Mouse (Mus musculus) Patski (cell line): ENCODE results near the gene Csrp1. TPM values are rescaled to one million over a fixed set of nuclear protein-coding genes. Genes with fewer than 3 reads are reported as not detected.

Source experiments
- ATAC-seq: fragments of 100-300 bp; one replicate; pipeline ENCODE4 v1.8.0; 2021
- CTCF ChIA-PET: fragments of 350-600 bp; sonication (Branson Sonifier 250); formaldehyde crosslinking; loops from one replicate; lab custom pipeline; 2022; ENCODE audit warnings: inconsistent platforms; lab: Charles Lee
- POLR2A ChIA-PET: fragments of 350-600 bp; sonication (Branson Sonifier 250); formaldehyde crosslinking; loops from one replicate; lab custom pipeline; 2022; ENCODE audit warnings: antibody characterized with exemption, inconsistent platforms; lab: Charles Lee
- DNase-seq: peaks from one replicate; pipeline ENCODE4 v3.0.0-alpha.2; 2011; ENCODE audit warnings: low read depth, low spot score
- H3K27me3 ChIP-seq: fragments of 371-371 bp; one replicate; pipeline ENCODE4 v1.5.1; 2021
- CTCF ChIP-seq: fragments of 100-300 bp; IDR thresholded peaks from one replicate; pipeline ENCODE4 v1.5.1; 2021
- in situ Hi-C: fragments of 300-500 bp; cut with MboI; formaldehyde crosslinking; loops from 3 replicates; pipeline ENCODE4 v1.11.1; 2018; ENCODE audit warnings: low pct_unique_long_range_greater_than_20kb, mixed read lengths
- polyA plus RNA-seq: library from polyadenylated mRNA; unstranded; gene quantifications from one replicate; pipeline ENCODE4 v1.2.3, GENCODE M21; 2021

Gene Csrp1
- polyA plus RNA-seq, 1 experiment from 2014 or later: 227 TPM

- no peak for TF ChIP-seq CTCF
- no peak for ATAC-seq
- no peaks in the 10 kb centered on the region for H3K27me3 ChIP-seq
- CTCF ChIA-PET: no interaction called here
- POLR2A ChIA-PET: no interaction called here
- no peak for DNase-seq
- in situ Hi-C loops: no loop called here
These were observed 26.4 kb downstream of the Csrp1 start for GRCm38 (mm10) chr1:135746248-135746647.

GRCm38 (mm10) chr1:135752737-135753348, 33.0 kb downstream of the Csrp1 start:
- in situ Hi-C loops: loop anchor here (5.0 kb wide), 2 partner anchors 34 to 36 kb away; no protein-coding TSS in a partner anchor
- ATAC-seq (peak; percentile 87), DNase-seq (no peak)
- POLR2A ChIA-PET: interaction anchor here (0.7 to 1.2 kb wide), 8 partner anchors 19 to 35 kb away, joined by 3 to 6 read pairs (median 4); partner anchors contain the start of gene Tnni1
- no peaks in the 10 kb centered on the region for H3K27me3 ChIP-seq
- peak; percentile 100 for TF ChIP-seq CTCF
- CTCF ChIA-PET: interaction anchor here (0.7 to 11.5 kb wide), 24 partner anchors 9 to 205 kb away, joined by 3 to 218 read pairs (median 4); partner anchors contain the start of genes Csrp1, Phlda3 and Tnni1

- no peak for TF ChIP-seq CTCF
- in situ Hi-C loops: no loop called here
- no peaks in the 10 kb centered on the region for H3K27me3 ChIP-seq
- ChIA-PET POLR2A (interaction anchor here (0.8 kb wide), 1 partner anchor 37 kb away, joined by 4 read pairs; no protein-coding TSS in a partner anchor), CTCF (interaction anchor here (7.2 to 11.5 kb wide), 3 partner anchors 20 to 36 kb away, joined by 80 to 218 read pairs (median 118); partner anchors contain the start of genes Csrp1, Phlda3 and Tnni1)
- ATAC-seq: no peak
- no peak for DNase-seq
These were observed 35.4 kb downstream of the Csrp1 start for GRCm38 (mm10) chr1:135755287-135755686.

GRCm38 (mm10) chr1:135755913-135756312, 36.1 kb downstream of the Csrp1 start:
- TF ChIP-seq CTCF: no peak
- ATAC-seq: no peak
- no peak for DNase-seq
- ChIA-PET POLR2A (no interaction called here), CTCF (interaction anchor here (7.2 to 11.5 kb wide), 3 partner anchors 19 to 37 kb away, joined by 80 to 218 read pairs (median 118); partner anchors contain the start of genes Csrp1, Phlda3 and Tnni1)
- in situ Hi-C loops: no loop called here
- no peaks in the 10 kb centered on the region for H3K27me3 ChIP-seq

- CTCF ChIA-PET: interaction anchor here (1.1 to 11.5 kb wide), 4 partner anchors 18 to 38 kb away, joined by 3 to 218 read pairs (median 99); partner anchors contain the start of genes Csrp1, Phlda3 and Tnni1
- in situ Hi-C loops: no loop called here
- POLR2A ChIA-PET: no interaction called here
- no peak for ATAC-seq
- H3K27me3 ChIP-seq: no peaks in the 10 kb centered on the region
- DNase-seq: no peak
- no peak for TF ChIP-seq CTCF
These were observed 37.4 kb downstream of the Csrp1 start for GRCm38 (mm10) chr1:135757287-135757686.

- no peaks in the 10 kb centered on the region for H3K27me3 ChIP-seq
- in situ Hi-C loops: no loop called here
- ChIA-PET POLR2A (interaction anchor here (1.2 to 1.5 kb wide), 2 partner anchors 11 to 32 kb away, joined by 4 to 7 read pairs; no protein-coding TSS in a partner anchor), CTCF (interaction anchor here (0.7 to 11.5 kb wide), 6 partner anchors 15 to 212 kb away, joined by 3 to 218 read pairs (median 3); partner anchors contain the start of genes Phlda3 and Tnni1)
- ATAC-seq: peak; percentile 76
- TF ChIP-seq CTCF: no peak
- no peak for DNase-seq
These were observed 39.8 kb downstream of the Csrp1 start for GRCm38 (mm10) chr1:135759685-135760084.

- H3K27me3 ChIP-seq: no peaks in the 10 kb centered on the region
- ATAC-seq (no peak), DNase-seq (no peak)
- POLR2A ChIA-PET: interaction anchor here (0.6 to 1.2 kb wide), 4 partner anchors 9 to 776 kb away, joined by 3 to 7 read pairs (median 4); no protein-coding TSS in a partner anchor
- CTCF ChIA-PET: interaction anchor here (0.7 to 11.5 kb wide), 6 partner anchors 15 to 212 kb away, joined by 3 to 218 read pairs (median 3); partner anchors contain the start of genes Phlda3 and Tnni1
- TF ChIP-seq CTCF: no peak
- in situ Hi-C loops: no loop called here
These were observed 40.4 kb downstream of the Csrp1 start for GRCm38 (mm10) chr1:135760216-135760615.

- in situ Hi-C loops: no loop called here
- TF ChIP-seq CTCF: no peak
- CTCF ChIA-PET: interaction anchor here (2.6 to 2.9 kb wide), 2 partner anchors 9 to 20 kb away, joined by 8 to 20 read pairs; no protein-coding TSS in a partner anchor
- DNase-seq (no peak), ATAC-seq (no peak)
- POLR2A ChIA-PET: no interaction called here
- H3K27me3 ChIP-seq: no peaks in the 10 kb centered on the region
These were observed 41.9 kb downstream of the Csrp1 start for GRCm38 (mm10) chr1:135761728-135762127.

- CTCF ChIA-PET: interaction anchor here (0.7 to 2.9 kb wide), 5 partner anchors 9 to 83 kb away, joined by 3 to 20 read pairs (median 5); no protein-coding TSS in a partner anchor
- POLR2A ChIA-PET: interaction anchor here (0.5 to 1.0 kb wide), 3 partner anchors 8 to 948 kb away, joined by 3 to 4 read pairs (median 3); no protein-coding TSS in a partner anchor
- in situ Hi-C loops: no loop called here
- H3K27me3 ChIP-seq: no peaks in the 10 kb centered on the region
- ATAC-seq (no peak), DNase-seq (no peak)
- no peak for TF ChIP-seq CTCF
These were observed 43.8 kb downstream of the Csrp1 start for GRCm38 (mm10) chr1:135763503-135764205.

- no peak for ATAC-seq
These were observed 44.3 kb downstream of the Csrp1 start for GRCm38 (mm10) chr1:135764206-135764528.

More at GRCm38 (mm10) chr1:135764206-135764528, 44.3 kb downstream of the Csrp1 start:
- no peak for TF ChIP-seq CTCF
- ChIA-PET POLR2A (interaction anchor here (0.6 to 1.0 kb wide), 2 partner anchors 13 to 601 kb away, joined by 3 read pairs; no protein-coding TSS in a partner anchor), CTCF (interaction anchor here (1.9 to 2.9 kb wide), 3 partner anchors 11 to 25 kb away, joined by 5 to 20 read pairs (median 8); no protein-coding TSS in a partner anchor)
- DNase-seq: no peak
- in situ Hi-C loops: no loop called here
- no peaks in the 10 kb centered on the region for H3K27me3 ChIP-seq
